Mouse (Mus musculus) olfactory bulb, adult 2 months (tissue): ENCODE measurements at regions not wholly inside any gene's neighbourhood (a gene's known extent, or its start where the extent isn't known, plus 50 kb on each side); places are given as distances from the start of the nearest gene placed in this dataset.

Source experiments
- H3K27ac ChIP-seq: fragments of 200-500 bp; 2 replicates; pipeline ENCODE4 v1.5.1; 2012; ENCODE audit warnings: low read depth, low read length; ENCODE audit not compliant: insufficient read depth
- H3K4me1 ChIP-seq: fragments of 200-500 bp; 2 replicates; pipeline ENCODE4 v1.6.1; 2012; ENCODE audit warnings: low read length; ENCODE audit not compliant: control insufficient read depth, insufficient read depth
- H3K4me3 ChIP-seq: fragments of 200-500 bp; 2 replicates; pipeline ENCODE4 v1.5.1; 2012; ENCODE audit warnings: mild to moderate bottlenecking, low read depth, low read length, moderate library complexity; ENCODE audit not compliant: insufficient read depth
- CTCF ChIP-seq: fragments of 200-500 bp; IDR thresholded peaks from 2 replicates; pipeline ENCODE4 v1.5.1; 2012; ENCODE audit warnings: low read depth, mild to moderate bottlenecking, low read length, moderate library complexity; ENCODE audit not compliant: insufficient read depth
- POLR2A ChIP-seq: fragments of 200-500 bp; IDR thresholded peaks from 2 replicates; pipeline ENCODE4 v1.6.1; 2012; ENCODE audit warnings: mild to moderate bottlenecking, low read depth, low read length, moderate library complexity; ENCODE audit not compliant: insufficient read depth
- WGBS: fragments of 180-500 bp; shearing (Covaris S2); methylation state at CpG from one replicate; pipeline ENCODE4 v1.1.7; 2018; 5-methylcytosine and 5-hydroxymethylcytosine counted together

DNA sequence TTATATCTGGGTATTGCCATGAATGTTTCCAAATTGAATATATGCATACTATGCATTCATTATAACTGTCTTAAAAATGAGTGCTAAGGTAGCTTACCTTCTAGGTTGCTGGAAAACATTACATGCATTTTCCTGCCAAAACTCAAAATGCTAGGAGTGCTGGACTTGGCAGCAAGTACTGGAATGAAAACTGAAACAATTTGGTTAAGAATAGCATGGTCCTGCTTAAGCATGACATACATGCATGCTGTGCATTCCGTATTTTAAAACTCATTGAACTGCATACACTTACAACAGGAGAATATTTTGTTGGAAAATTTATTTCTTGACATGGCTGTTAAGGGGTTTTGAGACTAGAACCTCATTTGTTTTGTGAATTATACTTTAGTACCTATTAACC, 529.1 kb downstream of the Cenpc1 start:
- Histone ChIP-seq H3K4me3 (no peak overlapping the region), H3K4me1 (no peaks in the 10 kb centered on the region), H3K27ac (no peak overlapping the region)
- TF ChIP-seq CTCF = no peak
- TF ChIP-seq POLR2A = no peak
- WGBS = 45% methylated on average over 1 of the region's 1 CpGs

DNA sequence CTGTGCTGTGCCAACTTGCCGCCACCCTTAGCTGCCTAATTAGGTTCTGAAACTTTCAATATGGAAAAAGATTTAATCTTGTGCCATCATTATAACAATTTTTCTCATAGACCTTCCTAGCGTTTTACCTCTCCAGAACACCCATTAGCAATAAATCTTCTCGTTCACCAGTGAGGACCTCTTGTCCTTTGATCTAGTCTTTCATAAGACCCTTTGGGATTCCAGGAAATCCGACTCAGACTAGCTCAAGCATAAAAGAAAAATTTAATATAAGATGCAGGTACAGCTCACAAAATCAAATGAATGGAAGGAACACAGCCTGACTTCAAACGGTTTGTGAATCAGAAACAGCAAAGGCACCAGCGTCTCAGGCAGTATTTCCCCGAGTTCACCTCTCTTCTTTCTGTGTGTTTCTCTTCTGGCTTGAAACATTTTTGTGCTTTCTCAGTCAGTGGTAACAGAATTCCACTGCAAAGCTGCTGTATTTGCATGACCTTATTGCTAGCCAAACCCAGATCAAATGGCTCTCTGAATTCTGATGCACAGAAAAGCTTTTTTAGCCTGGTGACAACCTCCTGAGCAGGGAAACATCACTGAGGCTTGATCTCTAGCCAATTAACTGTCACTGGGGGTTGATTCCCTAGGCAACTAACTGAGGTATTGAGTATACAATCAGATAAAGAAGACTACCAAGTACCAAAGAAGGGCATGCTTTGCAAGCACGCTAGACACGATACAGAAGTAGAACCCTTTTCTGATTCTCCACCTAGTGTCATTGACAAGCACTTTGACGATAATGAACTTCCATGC, 539.8 kb downstream of the Cenpc1 start:
- Histone ChIP-seq H3K4me1 (no peaks in the 10 kb centered on the region), H3K27ac (no peak overlapping the region), H3K4me3 (no peak overlapping the region)
- TF ChIP-seq POLR2A (no peak), CTCF (no peak)
- 56% methylated on average over 10 of the region's 10 CpGs for WGBS

DNA sequence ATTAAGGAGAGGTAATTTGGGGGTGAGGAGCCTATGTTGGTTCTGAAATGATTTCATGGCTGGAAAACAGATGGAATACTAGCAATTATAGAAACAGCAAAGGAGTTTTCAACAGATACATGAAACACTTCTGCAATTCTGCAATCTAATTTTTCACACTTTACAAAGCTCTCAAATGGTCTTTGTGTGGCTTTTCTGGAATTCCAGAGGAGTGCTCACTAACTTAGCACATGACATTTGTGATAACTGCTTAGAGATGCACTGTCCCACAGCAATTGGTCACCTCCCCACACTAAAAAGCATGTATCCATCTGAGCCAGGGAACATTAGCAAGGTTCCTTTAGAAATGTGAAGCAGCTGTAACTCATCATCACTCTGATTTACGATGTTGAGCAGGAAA, 560.1 kb downstream of the Cenpc1 start:
- 87% methylated on average over 1 of the region's 1 CpGs for WGBS
- TF ChIP-seq POLR2A = no peak
- no peak for TF ChIP-seq CTCF
- no peak overlapping the region for H3K27ac ChIP-seq
- H3K4me3 ChIP-seq = no peak overlapping the region
- no peaks in the 10 kb centered on the region for H3K4me1 ChIP-seq

DNA sequence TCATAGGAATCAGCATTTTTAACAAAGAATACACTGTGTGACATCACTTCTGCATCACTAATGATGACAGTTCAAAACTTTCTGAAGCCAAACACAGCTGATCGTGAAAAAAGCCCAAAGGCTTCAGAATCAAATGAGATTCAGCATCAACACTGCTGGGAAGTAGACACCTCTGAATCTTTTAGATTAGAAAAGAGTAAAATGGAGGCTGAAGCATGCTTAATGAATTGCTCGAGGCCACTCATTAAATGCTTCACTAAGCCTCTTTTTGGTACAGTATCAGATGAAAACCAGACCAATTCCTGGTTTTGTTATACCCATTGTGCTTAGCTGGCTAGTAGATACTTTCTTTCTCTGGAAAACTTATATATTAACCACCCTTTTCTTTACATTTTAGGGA, 568.1 kb downstream of the Cenpc1 start:
- no peaks in the 10 kb centered on the region for H3K4me1 ChIP-seq
- no peak overlapping the region for H3K27ac ChIP-seq
- 33% methylated on average over 2 of the region's 2 CpGs for WGBS
- TF ChIP-seq CTCF (no peak), POLR2A (no peak)
- no peak overlapping the region for H3K4me3 ChIP-seq

DNA sequence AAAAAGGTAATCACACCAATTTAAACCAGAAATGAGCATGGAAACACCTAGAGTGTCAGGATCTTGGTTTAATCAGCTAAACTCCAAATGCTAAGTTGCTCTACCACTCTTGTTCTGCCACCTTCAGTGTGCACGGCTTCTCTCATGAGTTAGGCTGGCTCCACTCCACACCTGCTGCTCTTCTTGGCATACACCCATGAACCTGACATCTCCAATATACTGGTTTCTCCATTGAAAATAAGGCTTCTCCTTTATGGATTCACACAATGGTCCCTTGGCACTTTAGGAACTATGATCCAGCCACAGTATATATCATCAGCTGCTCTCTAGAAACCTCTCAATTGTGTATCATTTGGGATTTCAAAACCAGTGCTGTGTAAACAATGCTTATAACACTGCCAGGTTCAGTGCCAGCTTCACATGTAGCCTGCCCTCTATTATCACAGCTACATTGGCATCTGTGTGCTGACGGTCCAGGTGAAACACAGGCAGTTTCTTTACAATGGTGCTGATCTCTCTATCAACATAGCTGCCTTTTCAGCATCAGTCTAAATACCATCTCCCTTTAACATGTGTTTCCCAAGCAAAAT, 579.6 kb downstream of the Cenpc1 start:
- 79% methylated on average over 2 of the region's 2 CpGs for WGBS
- Histone ChIP-seq H3K4me3 (no peak overlapping the region), H3K27ac (no peak overlapping the region), H3K4me1 (no peaks in the 10 kb centered on the region)
- TF ChIP-seq CTCF = no peak
- no peak for TF ChIP-seq POLR2A

DNA sequence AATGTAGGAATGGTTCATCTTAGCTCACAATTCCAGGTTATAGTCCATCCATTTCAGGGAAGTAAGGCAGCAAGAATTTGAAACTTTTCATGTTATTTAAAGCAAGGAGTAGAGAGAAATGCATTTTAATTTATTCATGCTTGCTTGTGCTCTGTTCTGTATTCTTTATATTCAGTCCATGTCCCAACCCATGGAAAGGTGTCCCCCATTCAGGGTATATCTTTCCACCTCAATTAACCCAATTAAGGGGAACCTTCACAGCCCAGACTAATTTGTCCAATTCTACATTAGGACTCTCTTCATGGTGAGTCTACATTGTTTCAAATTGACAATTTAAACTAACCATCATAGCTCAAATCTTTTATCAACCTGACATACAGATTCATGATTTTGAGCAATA, 580.2 kb downstream of the Cenpc1 start:
- Histone ChIP-seq H3K4me1 (no peaks in the 10 kb centered on the region), H3K4me3 (no peak overlapping the region), H3K27ac (no peak overlapping the region)
- TF ChIP-seq CTCF = no peak
- no peak for TF ChIP-seq POLR2A

DNA sequence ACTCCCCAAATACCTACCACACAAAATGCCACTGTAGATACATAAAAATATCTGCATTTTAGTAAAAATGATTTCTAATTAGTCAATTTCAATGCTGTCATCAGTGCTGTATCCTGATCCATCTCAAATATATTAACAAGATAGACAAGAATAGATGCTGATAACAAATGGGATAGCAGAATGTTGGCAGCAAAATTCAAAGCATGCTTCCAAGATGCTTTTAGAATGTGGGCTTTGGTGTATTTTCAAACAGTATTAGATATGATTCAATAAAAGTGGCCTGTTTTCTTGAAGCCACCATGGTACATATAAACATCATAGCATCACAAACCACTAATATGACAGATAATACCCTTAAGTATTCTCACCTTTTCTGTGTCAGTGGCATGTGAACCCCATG, 597.6 kb downstream of the Cenpc1 start:
- Histone ChIP-seq H3K27ac (no peak overlapping the region), H3K4me3 (no peak overlapping the region), H3K4me1 (no peaks in the 10 kb centered on the region)
- TF ChIP-seq CTCF (no peak), POLR2A (no peak)

DNA sequence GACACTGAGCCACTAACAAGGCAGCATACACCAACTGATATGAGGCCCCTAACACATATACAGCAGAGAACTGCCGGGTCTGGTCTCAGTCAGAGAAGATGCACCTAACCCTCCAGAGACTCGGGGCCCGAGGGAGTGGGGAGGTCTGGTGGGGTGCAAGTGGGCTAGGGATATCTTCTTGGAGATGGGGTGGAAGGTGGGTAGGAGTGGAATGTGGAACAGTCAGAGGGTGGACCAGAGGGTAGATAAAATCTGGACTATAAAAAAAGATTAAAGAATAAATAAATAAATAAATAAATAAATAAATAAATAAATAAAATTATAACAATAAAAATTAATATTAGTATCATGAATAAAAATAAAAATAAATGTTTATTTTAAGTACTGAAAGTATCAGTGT, 598.2 kb downstream of the Cenpc1 start:
- Histone ChIP-seq H3K4me1 (no peaks in the 10 kb centered on the region), H3K27ac (no peak overlapping the region), H3K4me3 (no peak overlapping the region)
- 96% methylated on average over 3 of the region's 3 CpGs for WGBS
- TF ChIP-seq POLR2A = no peak
- TF ChIP-seq CTCF = no peak
